Mouse (Mus musculus): ENCODE data around the gene Dsn1.

The Dsn1 gene

DNA sequence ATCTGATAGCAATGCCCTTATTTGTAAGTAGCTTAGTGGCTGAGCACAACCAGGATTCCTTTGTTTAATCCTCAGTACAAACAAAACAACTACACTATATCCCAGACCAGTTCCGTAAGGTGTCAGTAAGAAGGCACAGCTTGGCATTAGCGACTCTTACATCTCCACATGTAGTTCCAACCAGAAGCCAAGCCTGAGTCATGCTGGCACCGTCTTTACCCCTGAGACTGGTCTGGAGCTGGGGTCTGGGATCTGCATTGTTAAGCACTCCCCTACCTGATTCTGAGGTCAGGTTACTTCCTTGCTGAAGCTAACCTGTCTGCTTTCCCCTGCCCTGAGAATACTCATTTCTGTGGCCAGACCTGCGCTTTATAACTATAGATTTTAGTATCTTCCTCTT is 38.5 kb downstream of the Dsn1 start:
- DNase-seq (ENCODE audit: low read depth, low spot score), result no peak

- no peak for DNase-seq (ENCODE audit: low read depth, low spot score)
Observed at GRCm38 (mm10) chr2:156967388-156967787, 39.6 kb downstream of the Dsn1 start.

DNA sequence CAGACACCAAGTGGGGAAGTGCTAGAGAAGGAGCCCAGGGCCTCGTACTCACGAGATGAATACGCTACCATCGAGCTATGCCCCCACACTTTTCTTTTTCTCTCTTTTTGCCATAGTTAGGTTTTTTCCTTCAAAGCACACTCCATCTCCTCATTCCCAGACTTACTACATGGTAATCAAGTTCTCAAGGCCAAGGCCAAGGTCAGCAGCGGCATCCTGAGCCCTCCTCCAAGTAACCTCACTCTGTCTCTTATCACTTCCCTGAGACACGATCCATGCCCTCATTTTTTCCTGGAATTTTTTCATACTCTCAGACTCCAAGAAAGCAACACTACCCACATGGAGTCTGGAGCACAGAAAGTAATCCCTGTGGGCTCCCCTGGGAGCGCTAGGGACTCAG is 43.1 kb downstream of the Dsn1 start:
- DNase-seq (ENCODE audit: low read depth, low spot score), result no peak

DNA sequence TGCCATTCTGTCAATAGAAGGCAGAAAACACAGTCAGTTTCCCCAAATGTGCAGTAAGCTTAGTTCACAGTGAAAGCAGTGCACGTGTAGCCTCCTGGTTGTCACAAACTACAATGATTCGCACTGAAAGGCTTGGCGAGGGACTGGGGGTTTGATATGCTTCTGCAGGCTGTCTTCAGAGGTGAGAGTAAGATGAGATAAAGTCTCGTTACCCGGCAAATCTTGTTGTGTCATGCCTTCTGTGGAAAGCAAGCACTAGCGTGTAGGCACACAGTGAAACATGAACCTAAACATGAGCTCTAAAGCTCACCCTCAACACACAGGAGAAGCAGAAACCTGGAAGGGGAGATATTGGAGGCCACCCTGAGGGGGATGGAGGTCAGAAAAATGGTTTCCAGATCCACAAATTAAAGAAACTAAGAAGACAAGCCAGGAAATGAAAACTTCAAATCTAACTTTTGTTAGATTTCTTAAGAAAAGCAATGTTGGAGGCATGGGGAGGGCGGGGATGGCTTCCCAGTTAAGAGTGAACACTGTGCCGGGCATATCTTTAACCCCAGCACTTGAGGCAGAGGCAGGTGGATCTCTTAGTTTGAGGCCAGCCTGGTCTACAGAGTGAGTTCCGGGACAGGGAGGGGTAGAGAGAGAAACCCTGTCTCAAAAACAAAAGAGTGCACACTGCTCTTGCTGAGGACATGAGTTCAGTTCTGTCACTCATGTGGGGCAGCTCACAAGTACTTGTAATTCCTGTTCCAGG is 48.3 kb downstream of the Dsn1 start:
- no peak for DNase-seq (ENCODE audit: low read depth, low spot score)

DNA sequence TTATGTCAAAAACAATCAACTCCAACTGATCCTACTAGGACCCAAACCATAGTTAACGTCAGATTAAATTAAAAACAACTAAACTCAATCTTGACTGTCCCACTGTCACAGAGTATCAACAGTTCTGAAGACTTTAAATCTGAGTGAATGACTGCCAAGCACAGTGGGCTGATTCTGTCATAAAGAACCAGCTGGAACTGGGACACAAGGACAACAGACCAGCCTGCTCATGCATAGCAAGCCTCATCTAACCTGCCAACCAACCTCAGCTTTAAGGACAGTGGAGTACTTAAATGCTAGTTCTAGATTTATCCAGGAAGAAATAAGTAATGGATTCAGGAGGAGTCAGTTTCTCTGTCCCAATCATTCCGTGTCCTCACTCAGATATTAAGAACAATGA is 49.9 kb downstream of the Dsn1 start:
- no peak for DNase-seq (ENCODE audit: low read depth, low spot score)

DNA sequence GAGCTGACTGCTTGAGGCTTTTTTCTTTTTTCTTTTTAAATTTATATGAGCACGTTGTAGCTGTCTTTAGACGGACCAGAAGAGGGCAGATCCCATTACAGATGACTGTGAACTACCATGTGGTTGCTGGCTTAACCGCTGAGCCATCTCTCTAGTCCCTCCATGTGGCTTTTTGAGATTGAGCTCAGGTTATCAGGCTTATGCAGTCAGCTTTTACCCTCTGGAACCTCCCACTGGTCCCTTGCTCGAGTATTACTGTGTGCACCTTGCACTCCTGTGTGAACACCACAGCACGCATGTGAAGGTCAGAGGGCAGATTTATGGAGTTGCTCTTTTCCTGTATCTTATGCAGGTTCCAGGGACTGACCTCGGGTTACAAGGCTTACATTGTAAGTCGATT is 50.6 kb downstream of the Dsn1 start:
- no peak for DNase-seq (ENCODE audit: low read depth, low spot score)

DNA sequence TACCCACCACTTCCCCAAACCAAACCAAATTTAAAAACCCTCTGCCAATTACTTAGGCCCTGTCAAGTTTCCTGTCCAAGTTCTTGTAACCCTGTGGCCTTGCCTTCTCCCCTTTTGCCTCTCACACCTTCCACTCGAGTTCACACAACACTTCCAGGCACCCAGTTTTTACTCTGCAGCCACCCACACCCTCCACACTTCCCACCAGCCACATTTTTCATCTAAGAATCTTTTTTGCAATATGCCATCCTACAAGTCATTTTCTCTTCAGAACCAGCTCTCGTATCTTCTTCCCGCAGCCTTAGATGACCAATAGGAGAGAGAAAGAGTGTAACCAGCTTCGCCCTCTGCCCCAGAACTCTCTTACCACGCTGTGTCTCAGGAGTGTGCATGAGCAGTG is 52.5 kb downstream of the Dsn1 start:
- DNase-seq (ENCODE audit: low read depth, low spot score), result no peak

- DNase-seq (ENCODE audit: low read depth, low spot score), result no peak
Observed at GRCm38 (mm10) chr2:156951301-156952094, 55.5 kb downstream of the Dsn1 start.

DNA sequence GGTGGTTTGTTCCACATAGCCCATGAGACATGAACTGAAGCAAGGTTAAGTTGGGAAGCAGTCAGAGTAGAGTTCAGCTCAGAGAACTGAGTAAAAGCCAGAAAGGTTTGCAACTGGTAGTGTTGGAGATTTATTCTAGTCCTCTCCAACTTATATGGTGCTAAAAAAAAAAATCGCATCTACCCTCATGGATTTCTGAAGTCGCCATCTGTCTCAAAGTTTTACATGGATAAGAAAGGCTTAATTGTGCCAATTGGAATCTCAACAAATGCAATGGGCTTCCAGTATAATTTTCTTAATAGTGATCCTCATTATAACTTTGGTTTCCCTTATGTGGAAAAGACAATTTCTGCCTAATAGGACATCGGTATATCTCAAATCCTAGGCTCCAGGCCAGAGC is 56.1 kb downstream of the Dsn1 start:
- no peak for DNase-seq (ENCODE audit: low read depth, low spot score)

Data from ES-CJ7 (cell line).